Mouse (Mus musculus) kidney, adult 2 months (tissue): ENCODE measurements around the gene Acd. TPM values are rescaled to one million over a fixed set of nuclear protein-coding genes. Genes with fewer than 3 reads are reported as not detected.

Experiments
- DNase-seq: peaks from one replicate; pipeline ENCODE4 v3.0.0; 2021
- H3K27ac ChIP-seq: fragments of 200-500 bp; 2 replicates; pipeline ENCODE4 v1.5.1; 2012; ENCODE audit warnings: low read depth, low read length, control low read depth, inconsistent platforms; ENCODE audit not compliant: insufficient read depth
- H3K27me3 ChIP-seq: fragments of 200-500 bp; replicated peaks from 2 replicates; pipeline ENCODE4 v1.6.1; 2012; ENCODE audit warnings: mild to moderate bottlenecking, moderate library complexity, low read length, inconsistent platforms; ENCODE audit not compliant: control insufficient read depth, insufficient read depth
- H3K36me3 ChIP-seq: fragments of 200-500 bp; 2 replicates; pipeline ENCODE4 v1.6.1; 2012; ENCODE audit warnings: mild to moderate bottlenecking, moderate library complexity, low read length, inconsistent platforms; ENCODE audit not compliant: control insufficient read depth, insufficient read depth
- H3K4me1 ChIP-seq: fragments of 200-500 bp; 2 replicates; pipeline ENCODE4 v1.6.1; 2011; ENCODE audit warnings: low read length; ENCODE audit not compliant: control insufficient read depth, insufficient read depth
- H3K4me3 ChIP-seq: fragments of 200-500 bp; 2 replicates; pipeline ENCODE4 v1.5.1; 2011; ENCODE audit warnings: mild to moderate bottlenecking, low read depth, low read length, control low read depth; ENCODE audit not compliant: insufficient read depth
- CTCF ChIP-seq: fragments of 200-500 bp; conservative IDR thresholded peaks from 2 replicates; pipeline ENCODE4 v1.5.1; 2011; ENCODE audit warnings: low read depth, mild to moderate bottlenecking, control low read depth, low read length, moderate library complexity, mixed read lengths; ENCODE audit not compliant: insufficient read depth, insufficient read length
- POLR2A ChIP-seq: fragments of 200-500 bp; IDR thresholded peaks from one replicate; pipeline ENCODE4 v1.6.1; 2011; ENCODE audit warnings: low read depth, low read length, control low read depth
- WGBS: fragments of 180-500 bp; shearing (Covaris S2); methylation state at CpG from one replicate; pipeline ENCODE4 v1.1.7; 2018; 5-methylcytosine and 5-hydroxymethylcytosine counted together
- polyA plus RNA-seq: library from polyadenylated mRNA; depleted of rRNA; stranded (reverse); fragments of >200 nt; gene quantifications from 2 replicates; pipeline ENCODE4 v1.2.3, GENCODE M21; 2012

Acd gene
- polyA plus RNA-seq, 1 experiment: 39.9 TPM

DNA sequence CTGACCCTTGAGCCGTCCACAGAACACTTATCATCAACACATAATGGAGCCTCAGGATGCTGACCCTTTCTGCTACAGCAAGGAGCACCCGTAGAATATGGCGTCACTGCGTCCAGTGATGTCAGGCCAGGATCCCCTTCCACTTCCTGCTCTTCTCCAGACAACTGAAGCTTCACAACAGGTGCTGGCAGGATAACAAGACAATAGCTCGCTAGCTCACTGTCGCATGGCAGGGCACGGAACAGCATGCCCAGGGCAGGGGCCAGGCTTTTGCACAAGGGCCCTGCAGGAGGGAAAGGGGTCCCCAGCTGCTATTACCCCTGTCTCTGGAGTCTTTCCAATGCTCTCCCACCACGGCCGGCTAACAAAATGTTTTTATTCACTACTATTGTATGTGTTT lies 22.0 kb upstream of the Acd start:
- Histone ChIP-seq H3K27me3 (no peaks in the 10 kb centered on the region), H3K27ac (no peak overlapping the region), H3K36me3 (no peaks in the 10 kb centered on the region), H3K4me1 (0 out of 2 replicates have a peak, but pooled peaks cover 5% of the 10 kb centered on the region), H3K4me3 (no peak overlapping the region)
- TF ChIP-seq POLR2A: no peak
- TF ChIP-seq CTCF: no peak
- WGBS: 94% methylated on average over 9 of the region's 9 CpGs
- no peak for DNase-seq

GRCm38 (mm10) chr8:105719637-105720036 lies 18.7 kb upstream of the Acd start:
- Histone ChIP-seq H3K4me1 (no peaks in the 10 kb centered on the region), H3K36me3 (no peaks in the 10 kb centered on the region), H3K27ac (no peak overlapping the region), H3K27me3 (no peaks in the 10 kb centered on the region), H3K4me3 (no peak overlapping the region)
- TF ChIP-seq CTCF (no peak), POLR2A (no peak)
- WGBS: 73% methylated on average over 4 of the region's 4 CpGs
- no peak for DNase-seq

GRCm38 (mm10) chr8:105716302-105716945 lies 15.5 kb upstream of the Acd start:
- TF ChIP-seq CTCF (no peak), POLR2A (no peak)
- H3K36me3 ChIP-seq: no peaks in the 10 kb centered on the region
- no peak overlapping the region for H3K4me3 ChIP-seq
- no peak for DNase-seq
- H3K27me3 ChIP-seq: no peaks in the 10 kb centered on the region
- 93% methylated on average over 15 of the region's 15 CpGs for WGBS
- no peaks in the 10 kb centered on the region for H3K4me1 ChIP-seq
- H3K27ac ChIP-seq: no peak overlapping the region

DNA sequence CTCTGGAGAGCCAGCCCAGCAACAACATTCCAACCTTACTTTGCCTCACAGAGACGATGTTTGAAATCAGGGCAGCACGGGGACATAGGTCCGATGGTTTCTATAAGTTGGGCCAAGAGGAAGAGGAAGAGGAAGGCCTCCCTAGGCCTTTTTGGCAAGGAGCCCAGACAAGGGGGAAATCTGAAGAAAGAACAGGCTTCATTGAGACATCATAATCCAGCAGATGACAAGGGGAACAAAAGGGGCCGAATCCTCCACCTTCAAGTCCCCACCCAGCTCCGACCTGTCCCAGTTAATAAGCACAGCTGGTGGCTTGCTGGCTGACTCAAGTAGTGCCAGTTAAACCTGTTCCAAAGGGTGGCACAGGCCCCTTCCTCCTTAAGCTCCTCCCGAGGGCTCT lies 14.1 kb upstream of the Acd start:
- Histone ChIP-seq H3K27me3 (no peaks in the 10 kb centered on the region), H3K27ac (peak overlapping the region; percentile 16; the same call in 1 of the 2 replicates), H3K36me3 (no peaks in the 10 kb centered on the region), H3K4me3 (no peak overlapping the region), H3K4me1 (no peaks in the 10 kb centered on the region)
- DNase-seq: peak; percentile 54
- 62% methylated on average over 6 of the region's 6 CpGs for WGBS
- TF ChIP-seq CTCF (no peak), POLR2A (no peak)

DNA sequence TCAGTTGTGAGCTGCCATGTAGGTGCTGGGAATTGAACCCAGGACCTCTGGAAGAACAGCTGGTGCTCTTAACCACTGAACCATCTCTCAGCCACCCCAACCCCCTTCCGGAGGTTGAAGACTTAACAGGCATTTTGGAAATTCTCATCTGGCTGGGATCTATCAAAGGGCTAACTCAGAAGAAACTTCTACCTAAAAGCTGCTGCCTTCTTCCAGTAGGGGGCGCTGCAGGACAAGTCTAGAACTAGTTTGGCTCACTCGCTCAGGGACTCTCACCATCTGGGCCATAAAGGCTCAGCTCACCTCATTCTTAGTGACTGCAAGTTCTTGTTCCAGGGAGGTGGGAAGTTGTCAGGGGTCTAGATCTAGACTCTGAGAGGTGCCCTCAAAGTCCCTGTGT lies 13.2 kb upstream of the Acd start:
- TF ChIP-seq CTCF (peak; percentile 89), POLR2A (no peak)
- H3K27me3 ChIP-seq: no peaks in the 10 kb centered on the region
- no peak overlapping the region for H3K4me3 ChIP-seq
- peak; percentile 90 for DNase-seq
- no peak overlapping the region for H3K27ac ChIP-seq
- 2% methylated on average over 3 of the region's 3 CpGs for WGBS
- H3K36me3 ChIP-seq: no peaks in the 10 kb centered on the region
- H3K4me1 ChIP-seq: no peaks in the 10 kb centered on the region

DNA sequence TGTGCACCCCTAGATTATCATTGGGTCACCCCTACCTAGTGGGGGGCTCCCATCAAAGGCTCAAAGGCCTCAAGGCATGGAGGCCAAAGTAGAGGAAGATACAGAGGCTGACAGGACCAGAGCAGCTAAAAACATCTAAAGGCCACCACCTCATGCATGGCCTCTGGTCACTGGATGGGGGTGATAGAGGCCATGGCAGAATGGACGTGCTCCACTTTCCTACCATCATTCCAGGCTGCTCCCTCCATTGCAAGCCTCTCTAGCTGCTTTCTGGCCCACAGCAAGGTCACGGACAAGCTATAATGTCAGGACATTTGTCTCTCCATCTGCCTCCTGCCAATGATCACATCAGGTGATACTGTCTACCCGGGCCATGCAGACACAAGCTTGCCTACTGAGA lies 11.4 kb upstream of the Acd start:
- WGBS: 81% methylated on average over 3 of the region's 3 CpGs
- Histone ChIP-seq H3K27me3 (no peaks in the 10 kb centered on the region), H3K4me1 (peaks cover 3% of the 10 kb centered on the region; the same call in 1 of the 2 replicates), H3K4me3 (no peak overlapping the region), H3K27ac (no peak overlapping the region), H3K36me3 (no peaks in the 10 kb centered on the region)
- TF ChIP-seq POLR2A: no peak
- no peak for TF ChIP-seq CTCF
- no peak for DNase-seq

DNA sequence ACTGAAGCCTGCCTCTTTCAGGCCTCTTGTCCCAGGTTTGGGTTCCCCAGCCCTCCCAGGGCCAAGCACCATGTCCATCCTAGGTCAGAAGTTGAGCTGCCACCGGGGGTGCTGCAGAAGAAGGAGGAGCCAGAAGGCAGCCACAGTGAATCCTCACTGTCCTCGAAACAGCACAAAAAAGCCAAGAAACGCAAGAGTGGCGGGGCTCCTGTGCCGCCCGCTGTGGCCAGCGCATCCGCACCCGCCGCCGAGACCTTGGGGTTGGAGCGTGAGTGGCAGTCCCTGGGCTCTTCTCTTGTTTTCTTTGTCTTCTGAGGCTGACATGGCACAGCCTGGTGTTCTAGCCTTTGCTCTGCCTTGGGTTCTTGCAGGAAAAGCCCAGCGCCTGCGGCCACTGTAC lies 8.4 kb upstream of the Acd start:
- H3K27ac ChIP-seq: no peak overlapping the region
- TF ChIP-seq CTCF: no peak
- no peak for TF ChIP-seq POLR2A

DNA sequence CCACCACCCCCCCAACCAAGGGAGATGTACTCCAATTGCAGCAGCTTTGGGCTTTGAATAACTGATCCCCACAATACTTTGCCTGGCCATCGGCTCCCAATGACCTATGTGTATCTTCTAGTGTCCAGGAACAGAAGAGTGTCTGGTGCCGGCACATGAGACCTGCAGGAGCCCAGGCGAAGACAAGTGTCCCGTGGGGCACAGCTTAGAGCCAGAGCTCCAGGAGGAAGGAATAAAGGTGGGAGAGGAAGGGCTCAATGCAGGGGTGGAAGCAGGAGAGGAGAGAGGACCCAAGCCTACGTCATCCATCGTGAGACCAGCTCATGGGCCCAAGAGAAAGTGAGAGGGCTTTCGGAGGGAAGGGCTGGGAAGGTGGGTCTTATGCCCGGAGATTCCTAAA lies 7.8 kb upstream of the Acd start:
- WGBS: 95% methylated on average over 8 of the region's 8 CpGs

More for the DNA sequence above, 8.4 kb upstream of the Acd start:
- no peaks in the 10 kb centered on the region for H3K36me3 ChIP-seq
- DNase-seq: no peak
- H3K27me3 ChIP-seq: no peaks in the 10 kb centered on the region
- no peak overlapping the region for H3K4me3 ChIP-seq
- WGBS: 82% methylated on average over 14 of the region's 14 CpGs
- H3K4me1 ChIP-seq: peaks cover 3% of the 10 kb centered on the region; the same call in 1 of the 2 replicates

More for the DNA sequence above, 7.8 kb upstream of the Acd start:
- peaks cover 3% of the 10 kb centered on the region; the same call in 1 of the 2 replicates for H3K4me1 ChIP-seq
- H3K27me3 ChIP-seq: no peaks in the 10 kb centered on the region
- no peak overlapping the region for H3K27ac ChIP-seq
- H3K36me3 ChIP-seq: no peaks in the 10 kb centered on the region
- no peak for TF ChIP-seq CTCF
- no peak for TF ChIP-seq POLR2A
- H3K4me3 ChIP-seq: no peak overlapping the region
- no peak for DNase-seq
